Mouse (Mus musculus): Measurements from ENCODE around the gene Med15. TPM values are rescaled to one million over a fixed set of nuclear protein-coding genes. Genes with fewer than 3 reads are reported as not detected.

Med15 gene
- 86.1 and 95.2 TPM in 2 replicates for polyA plus RNA-seq (2012; rRNA removed)

GRCm38 (mm10) chr16:17732841-17733340 lies at the start of gene Med15:
Gene Med15 (minus strand): TSS chr16:17732891.
- Histone ChIP-seq H3K4me3 (ENCODE audit: control insufficient read depth, low read depth, low read length) (no peak within 1 kb of the TSS), H3K27me3 (ENCODE audit: control insufficient read depth, insufficient read depth, low read length) (no peaks in the 10 kb centered on the region), H3K27ac (ENCODE audit: control insufficient read depth, insufficient read depth, low read depth, low read length) (no peak within 1 kb of the TSS), H3K36me3 (ENCODE audit: control insufficient read depth, insufficient read depth, low read length) (no peaks in the 10 kb centered on the region), H3K4me1 (ENCODE audit: control insufficient read depth, insufficient read depth, low read length) (peaks cover 3% of the 10 kb centered on the region)
- no peak for TF ChIP-seq POLR2A (IDR thresholded peaks at IDR 0.05; ENCODE audit: control insufficient read depth, low read depth, low read length)
- TF ChIP-seq CTCF (IDR thresholded peaks at IDR 0.05; ENCODE audit: control insufficient read depth, insufficient read depth, insufficient replicate concordance, low read depth, low read length), result no peak

GRCm38 (mm10) chr16:17779692-17780091 lies 47.0 kb upstream of the Med15 start:
- H3K4me1 ChIP-seq (ENCODE audit: control insufficient read depth, insufficient read depth, low read length), result no peaks in the 10 kb centered on the region
- no peak for TF ChIP-seq POLR2A (IDR thresholded peaks at IDR 0.05; ENCODE audit: control insufficient read depth, low read depth, low read length)
- TF ChIP-seq CTCF (IDR thresholded peaks at IDR 0.05; ENCODE audit: control insufficient read depth, insufficient read depth, insufficient replicate concordance, low read depth, low read length), result no peak
- no peaks in the 10 kb centered on the region for H3K27me3 ChIP-seq (ENCODE audit: control insufficient read depth, insufficient read depth, low read length)
- H3K4me3 ChIP-seq (ENCODE audit: control insufficient read depth, low read depth, low read length), result no peak overlapping the region
- no peaks in the 10 kb centered on the region for H3K36me3 ChIP-seq (ENCODE audit: control insufficient read depth, insufficient read depth, low read length)
- no peak overlapping the region for H3K27ac ChIP-seq (ENCODE audit: control insufficient read depth, insufficient read depth, low read depth, low read length)

- no peaks in the 10 kb centered on the region for H3K36me3 ChIP-seq (ENCODE audit: control insufficient read depth, insufficient read depth, low read length)
- TF ChIP-seq POLR2A (IDR thresholded peaks at IDR 0.05; ENCODE audit: control insufficient read depth, low read depth, low read length) (no peak), CTCF (IDR thresholded peaks at IDR 0.05; ENCODE audit: control insufficient read depth, insufficient read depth, insufficient replicate concordance, low read depth, low read length) (no peak)
These were observed 45.5 kb upstream of the Med15 start for GRCm38 (mm10) chr16:17778223-17778622.

GRCm38 (mm10) chr16:17776828-17777227 lies 44.1 kb upstream of the Med15 start:
- Histone ChIP-seq H3K4me3 (ENCODE audit: control insufficient read depth, low read depth, low read length) (no peak overlapping the region), H3K27me3 (ENCODE audit: control insufficient read depth, insufficient read depth, low read length) (no peaks in the 10 kb centered on the region), H3K27ac (ENCODE audit: control insufficient read depth, insufficient read depth, low read depth, low read length) (no peak overlapping the region), H3K4me1 (ENCODE audit: control insufficient read depth, insufficient read depth, low read length) (no peaks in the 10 kb centered on the region), H3K36me3 (ENCODE audit: control insufficient read depth, insufficient read depth, low read length) (no peaks in the 10 kb centered on the region)
- no peak for TF ChIP-seq POLR2A (IDR thresholded peaks at IDR 0.05; ENCODE audit: control insufficient read depth, low read depth, low read length)
- TF ChIP-seq CTCF (IDR thresholded peaks at IDR 0.05; ENCODE audit: control insufficient read depth, insufficient read depth, insufficient replicate concordance, low read depth, low read length), result peak; percentile 45; the same call in 1 of the 2 replicates

More at GRCm38 (mm10) chr16:17778223-17778622, 45.5 kb upstream of the Med15 start:
- Histone ChIP-seq H3K27me3 (ENCODE audit: control insufficient read depth, insufficient read depth, low read length) (no peaks in the 10 kb centered on the region), H3K4me1 (ENCODE audit: control insufficient read depth, insufficient read depth, low read length) (no peaks in the 10 kb centered on the region), H3K4me3 (ENCODE audit: control insufficient read depth, low read depth, low read length) (no peak overlapping the region), H3K27ac (ENCODE audit: control insufficient read depth, insufficient read depth, low read depth, low read length) (no peak overlapping the region)

GRCm38 (mm10) chr16:17771117-17771865 lies 38.6 kb upstream of the Med15 start:
- Histone ChIP-seq H3K36me3 (ENCODE audit: control insufficient read depth, insufficient read depth, low read length) (no peaks in the 10 kb centered on the region), H3K4me3 (ENCODE audit: control insufficient read depth, low read depth, low read length) (no peak overlapping the region), H3K27ac (ENCODE audit: control insufficient read depth, insufficient read depth, low read depth, low read length) (no peak overlapping the region), H3K27me3 (ENCODE audit: control insufficient read depth, insufficient read depth, low read length) (no peaks in the 10 kb centered on the region), H3K4me1 (ENCODE audit: control insufficient read depth, insufficient read depth, low read length) (no peaks in the 10 kb centered on the region)
- TF ChIP-seq POLR2A (IDR thresholded peaks at IDR 0.05; ENCODE audit: control insufficient read depth, low read depth, low read length), result no peak
- no peak for TF ChIP-seq CTCF (IDR thresholded peaks at IDR 0.05; ENCODE audit: control insufficient read depth, insufficient read depth, insufficient replicate concordance, low read depth, low read length)

GRCm38 (mm10) chr16:17768834-17769233 lies 36.1 kb upstream of the Med15 start:
- no peak overlapping the region for H3K27ac ChIP-seq (ENCODE audit: control insufficient read depth, insufficient read depth, low read depth, low read length)
- no peaks in the 10 kb centered on the region for H3K4me1 ChIP-seq (ENCODE audit: control insufficient read depth, insufficient read depth, low read length)
- TF ChIP-seq POLR2A (IDR thresholded peaks at IDR 0.05; ENCODE audit: control insufficient read depth, low read depth, low read length) (no peak), CTCF (IDR thresholded peaks at IDR 0.05; ENCODE audit: control insufficient read depth, insufficient read depth, insufficient replicate concordance, low read depth, low read length) (no peak)
- no peaks in the 10 kb centered on the region for H3K27me3 ChIP-seq (ENCODE audit: control insufficient read depth, insufficient read depth, low read length)
- H3K36me3 ChIP-seq (ENCODE audit: control insufficient read depth, insufficient read depth, low read length), result no peaks in the 10 kb centered on the region
- H3K4me3 ChIP-seq (ENCODE audit: control insufficient read depth, low read depth, low read length), result no peak overlapping the region

- Histone ChIP-seq H3K36me3 (ENCODE audit: control insufficient read depth, insufficient read depth, low read length) (no peaks in the 10 kb centered on the region), H3K27me3 (ENCODE audit: control insufficient read depth, insufficient read depth, low read length) (no peaks in the 10 kb centered on the region), H3K4me1 (ENCODE audit: control insufficient read depth, insufficient read depth, low read length) (peaks cover 7% of the 10 kb centered on the region), H3K27ac (ENCODE audit: control insufficient read depth, insufficient read depth, low read depth, low read length) (no peak overlapping the region), H3K4me3 (ENCODE audit: control insufficient read depth, low read depth, low read length) (no peak overlapping the region)
- TF ChIP-seq CTCF (IDR thresholded peaks at IDR 0.05; ENCODE audit: control insufficient read depth, insufficient read depth, insufficient replicate concordance, low read depth, low read length) (no peak), POLR2A (IDR thresholded peaks at IDR 0.05; ENCODE audit: control insufficient read depth, low read depth, low read length) (no peak)
These were observed 31.4 kb upstream of the Med15 start for GRCm38 (mm10) chr16:17764108-17764511.

All from testis, adult 2 months (tissue).